Mouse (Mus musculus) CH12.LX (cell line): ENCODE results near the gene Kirrel3. TPM values are rescaled to one million over a fixed set of nuclear protein-coding genes. Genes with fewer than 3 reads are reported as not detected.

Experiments used
- DNase-seq: peaks from one replicate; pipeline ENCODE4 v3.0.0-alpha.2; 2013; ENCODE audit errors: extremely low read depth
- H3K27ac ChIP-seq: 2 replicates; pipeline ENCODE4 v1.5.1; 2012; ENCODE audit warnings: low read depth, mild to moderate bottlenecking, control low read depth, moderate library complexity; ENCODE audit not compliant: insufficient read depth
- H3K27me3 ChIP-seq: replicated peaks from 2 replicates; pipeline ENCODE3; 2012; ENCODE audit warnings: inconsistent platforms
- H3K36me3 ChIP-seq, 2 experiments: replicated peaks in 1 of 2; 2 replicates each; pipeline versions ENCODE3 to v1.6.1; 2012; ENCODE audit warnings: inconsistent platforms in 1 of 2, low read length in 1 of 2, mild to moderate bottlenecking in 1 of 2, mixed read lengths in 1 of 2, moderate library complexity in 1 of 2; ENCODE audit not compliant: control insufficient read depth in 1 of 2, insufficient read depth in 1 of 2
- H3K4me1 ChIP-seq, 2 experiments: 2 replicates each; pipeline ENCODE4 v1.6.1; 2012; ENCODE audit warnings: inconsistent platforms in 1 of 2, moderate library complexity in 1 of 2; ENCODE audit not compliant: insufficient read depth in 2 of 2, control insufficient read depth in 1 of 2
- H3K4me2 ChIP-seq: 2 replicates; pipeline ENCODE4 v1.6.1; 2012; ENCODE audit warnings: low read depth, mild to moderate bottlenecking, control low read depth; ENCODE audit not compliant: poor library complexity, insufficient read depth, severe bottlenecking
- H3K4me3 ChIP-seq, 3 experiments: fragments of 150-350 bp in 1 of 3; sonication (generic) in 1 of 3; replicated peaks in 1 of 3; 2 replicates each; pipeline versions ENCODE3 to v1.5.1; 2011 to 2012; ENCODE audit warnings: low read depth in 2 of 3, low read length in 2 of 3, mild to moderate bottlenecking in 2 of 3, moderate library complexity in 2 of 3, control low read depth in 1 of 3, improper control_type of control experiment in 1 of 3, inconsistent platforms in 1 of 3, mixed read lengths in 1 of 3; ENCODE audit not compliant: poor library complexity in 1 of 3
- H3K79me2 ChIP-seq: replicated peaks from 2 replicates; pipeline ENCODE4 v1.6.1; 2012; ENCODE audit warnings: mild to moderate bottlenecking, moderate library complexity; ENCODE audit not compliant: control insufficient read depth, poor library complexity, insufficient read depth, severe bottlenecking; ENCODE audit errors: extremely low read depth
- H3K9ac ChIP-seq: 2 replicates; pipeline ENCODE4 v1.6.1; 2012; ENCODE audit warnings: low read depth, mild to moderate bottlenecking, control low read depth, moderate library complexity; ENCODE audit not compliant: insufficient read depth
- H3K9me3 ChIP-seq: replicated peaks from 2 replicates; pipeline ENCODE3; 2012; ENCODE audit warnings: low read length, inconsistent platforms, mixed read lengths
- BHLHE40 ChIP-seq: IDR thresholded peaks from 2 replicates; pipeline ENCODE4 v1.6.1; 2011; ENCODE audit warnings: mild to moderate bottlenecking, low read depth, low read length, improper control_type of control experiment
- CHD1 ChIP-seq: IDR thresholded peaks from 2 replicates; pipeline ENCODE4 v1.6.1; 2012; ENCODE audit warnings: low read depth, low read length, improper control_type of control experiment, inconsistent platforms
- CTCF ChIP-seq, 2 experiments: IDR thresholded peaks in 1 of 2; conservative IDR thresholded peaks in 1 of 2; 2 replicates each; pipeline ENCODE4 v1.5.1; 2011 to 2012; ENCODE audit warnings: low read depth in 2 of 2, low read length in 2 of 2, improper control_type of control experiment in 1 of 2, inconsistent platforms in 1 of 2, mild to moderate bottlenecking in 1 of 2, moderate library complexity in 1 of 2
- E2F4 ChIP-seq: IDR thresholded peaks from 2 replicates; pipeline ENCODE4 v1.6.1; 2011; ENCODE audit warnings: low read depth, low read length, improper control_type of control experiment; ENCODE audit not compliant: insufficient replicate concordance
- ELF1 ChIP-seq: IDR thresholded peaks from 2 replicates; pipeline ENCODE4 v1.6.1; 2014; ENCODE audit warnings: low read depth, mild to moderate bottlenecking, inconsistent platforms, low read length, improper control_type of control experiment
- ETS1 ChIP-seq: conservative IDR thresholded peaks from 2 replicates; pipeline ENCODE4 v1.6.1; 2012; ENCODE audit warnings: low read depth, mild to moderate bottlenecking, inconsistent platforms, low read length, improper control_type of control experiment, moderate library complexity
- GABPA ChIP-seq: IDR thresholded peaks from 2 replicates; pipeline ENCODE4 v1.6.1; 2012; ENCODE audit warnings: low read depth, low read length, improper control_type of control experiment, inconsistent platforms; ENCODE audit not compliant: insufficient replicate concordance
- HCFC1 ChIP-seq: IDR thresholded peaks from 2 replicates; pipeline ENCODE4 v1.6.1; 2012; ENCODE audit warnings: low read depth, mild to moderate bottlenecking, inconsistent platforms, low read length, improper control_type of control experiment
- IRF4 ChIP-seq: IDR thresholded peaks from 2 replicates; pipeline ENCODE4 v1.6.1; 2014; ENCODE audit warnings: low read depth, mild to moderate bottlenecking, inconsistent platforms, low read length, improper control_type of control experiment
- JUN ChIP-seq: IDR thresholded peaks from 2 replicates; pipeline ENCODE4 v1.6.1; 2011; ENCODE audit warnings: low read depth, mild to moderate bottlenecking, low read length, improper control_type of control experiment, moderate library complexity; ENCODE audit not compliant: insufficient read depth
- JUND ChIP-seq: conservative IDR thresholded peaks from 2 replicates; pipeline ENCODE4 v1.6.1; 2011; ENCODE audit warnings: low read depth, low read length, improper control_type of control experiment
- KAT2A ChIP-seq: IDR thresholded peaks from 2 replicates; pipeline ENCODE4 v1.6.1; 2012; ENCODE audit warnings: low read length, improper control_type of control experiment, inconsistent platforms; ENCODE audit not compliant: insufficient replicate concordance
- MAFK ChIP-seq: IDR thresholded peaks from 2 replicates; pipeline ENCODE4 v1.6.1; 2011; ENCODE audit warnings: low read length, improper control_type of control experiment; ENCODE audit not compliant: insufficient replicate concordance
- MAZ ChIP-seq: IDR thresholded peaks from 2 replicates; pipeline ENCODE4 v1.6.1; 2012; ENCODE audit warnings: low read depth, mild to moderate bottlenecking, inconsistent platforms, low read length, improper control_type of control experiment, moderate library complexity
- MXI1 ChIP-seq: IDR thresholded peaks from 2 replicates; pipeline ENCODE4 v1.6.1; 2011; ENCODE audit warnings: mild to moderate bottlenecking, low read depth, low read length, improper control_type of control experiment
- NELFE ChIP-seq: IDR thresholded peaks from 2 replicates; pipeline ENCODE4 v1.6.1; 2011; ENCODE audit warnings: low read depth, low read length, improper control_type of control experiment
- PAX5 ChIP-seq: IDR thresholded peaks from 2 replicates; pipeline ENCODE4 v1.6.1; 2012; ENCODE audit warnings: low read length, inconsistent platforms, mixed read lengths
- POLR2A ChIP-seq: IDR thresholded peaks from 2 replicates; pipeline ENCODE4 v1.6.1; 2011; ENCODE audit warnings: low read depth, mild to moderate bottlenecking, improper control_type of control experiment, low read length
- POLR2AphosphoS2 ChIP-seq: IDR thresholded peaks from 2 replicates; pipeline ENCODE4 v1.6.1; 2011; ENCODE audit warnings: low read depth, low read length, improper control_type of control experiment
- RAD21 ChIP-seq: IDR thresholded peaks from 2 replicates; pipeline ENCODE4 v1.6.1; 2011; ENCODE audit warnings: low read depth, mild to moderate bottlenecking, low read length, improper control_type of control experiment, moderate library complexity
- RCOR1 ChIP-seq: conservative IDR thresholded peaks from 2 replicates; pipeline ENCODE4 v1.6.1; 2012; ENCODE audit warnings: low read depth, mild to moderate bottlenecking, inconsistent platforms, low read length, improper control_type of control experiment
- SMC3 ChIP-seq: IDR thresholded peaks from 2 replicates; pipeline ENCODE4 v1.6.1; 2011; ENCODE audit warnings: low read depth, low read length, improper control_type of control experiment
- TBP ChIP-seq: conservative IDR thresholded peaks from 2 replicates; pipeline ENCODE4 v1.6.1; 2011; ENCODE audit warnings: low read depth, low read length, improper control_type of control experiment
- TCF12 ChIP-seq: IDR thresholded peaks from 2 replicates; pipeline ENCODE4 v1.6.1; 2014; ENCODE audit warnings: low read depth, mild to moderate bottlenecking, inconsistent platforms, low read length, improper control_type of control experiment
- UBTF ChIP-seq: IDR thresholded peaks from 2 replicates; pipeline ENCODE4 v1.6.1; 2012; ENCODE audit warnings: low read depth, mild to moderate bottlenecking, inconsistent platforms, low read length, improper control_type of control experiment, moderate library complexity
- USF2 ChIP-seq: conservative IDR thresholded peaks from 2 replicates; pipeline ENCODE4 v1.6.1; 2011; ENCODE audit warnings: low read depth, low read length, improper control_type of control experiment
- ZC3H11A ChIP-seq: IDR thresholded peaks from 2 replicates; pipeline ENCODE4 v1.6.1; 2012; ENCODE audit warnings: low read depth, mild to moderate bottlenecking, inconsistent platforms, low read length, improper control_type of control experiment
- ZKSCAN1 ChIP-seq: IDR thresholded peaks from 2 replicates; pipeline ENCODE4 v1.6.1; 2012; ENCODE audit warnings: low read depth, inconsistent platforms, low read length, improper control_type of control experiment, borderline replicate concordance
- dilution Hi-C: fragments of 300-500 bp; cut with MboI; formaldehyde crosslinking; loops from 2 replicates; pipeline ENCODE4 v1.14.3; 2020; ENCODE audit warnings: low sequenced_read_pairs; ENCODE audit not compliant: extremely low pct_unique_long_range_greater_than_20kb, extremely low pct_ligation_motif_present
- in situ Hi-C: fragments of 300-500 bp; cut with MboI; formaldehyde crosslinking; loops from 3 replicates; pipeline ENCODE4 v1.14.3; 2019; ENCODE audit warnings: low sequenced_read_pairs, low pct_ligation_motif_present, low pct_unique_long_range_greater_than_20kb, mixed read lengths
- polyA plus RNA-seq: library from polyadenylated mRNA; unstranded; fragments of >175 nt; gene quantifications from 2 replicates; pipeline ENCODE4 v1.2.1, GENCODE M21; 2012; ENCODE audit warnings: low read depth; ENCODE audit not compliant: insufficient read length
- total RNA-seq, 2 experiments: library from RNA; depleted of rRNA; stranded (reverse); fragments of 300-350 nt in 1 of 2; fragments of >200 nt in 1 of 2; gene quantifications; 2 replicates each; pipeline ENCODE4 v1.2.3; 2012 to 2014

The Kirrel3 gene
- total and polyA plus RNA-seq, 3 experiments: not detected

DNA sequence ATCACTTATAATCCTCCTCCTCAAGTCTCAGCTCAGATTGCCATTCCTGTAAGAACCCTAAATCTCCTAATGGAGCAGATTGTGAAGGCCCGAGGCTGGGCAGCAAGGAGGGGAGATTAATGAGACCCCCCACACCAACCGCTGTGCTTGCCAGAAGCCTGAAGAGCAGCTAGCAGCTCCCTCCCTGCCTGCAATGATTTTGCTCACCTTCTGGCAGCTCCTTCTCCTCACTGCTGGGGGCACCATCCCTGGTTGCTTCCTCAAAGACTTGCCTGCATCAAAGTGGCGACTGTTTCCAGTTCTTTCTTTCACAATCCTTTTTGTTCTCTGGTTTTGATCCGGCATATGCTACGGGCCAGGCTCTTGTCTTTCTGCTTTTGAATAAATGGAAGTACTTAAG, 253.7 kb downstream of the Kirrel3 start:
- H3K4me1 ChIP-seq: no peaks in the 10 kb centered on the region
- H3K9ac ChIP-seq: no peak overlapping the region
- H3K4me2 ChIP-seq: no peak overlapping the region
- peaks cover 78% of the 10 kb centered on the region for H3K27me3 ChIP-seq
- no peak overlapping the region for H3K27ac ChIP-seq
- in situ Hi-C loops (no loop called here), dilution Hi-C loops (no loop called here)
- H3K36me3 ChIP-seq: no peaks in the 10 kb centered on the region
- H3K79me2 ChIP-seq: no peaks in the 10 kb centered on the region
- TF ChIP-seq CTCF (conservative IDR thresholded peaks at IDR 0.05 in 1 of 2, IDR thresholded peaks at IDR 0.05 in 1 of 2; ENCODE audit: low read depth in 2 of 2, low read length in 2 of 2) (no peak), RCOR1 (no peak), JUND (no peak), USF2 (no peak), TBP (no peak), RAD21 (no peak), POLR2A (no peak), E2F4 (no peak), ZKSCAN1 (no peak), KAT2A (no peak), SMC3 (no peak), GABPA (no peak), UBTF (no peak), ETS1 (no peak), MAFK (no peak), BHLHE40 (no peak), MAZ (no peak), NELFE (no peak)
- H3K9me3 ChIP-seq: no peaks in the 10 kb centered on the region
- DNase-seq: no peak
- H3K4me3 ChIP-seq: no peak overlapping the region

- dilution Hi-C loops: no loop called here
- in situ Hi-C loops: no loop called here
- no peak for TF ChIP-seq IRF4
- no peak for TF ChIP-seq MAZ
- TF ChIP-seq POLR2AphosphoS2: no peak
- no peak for TF ChIP-seq HCFC1
- TF ChIP-seq MAFK: no peak
- no peak for TF ChIP-seq ZC3H11A
- TF ChIP-seq MXI1: no peak
- TF ChIP-seq TCF12: no peak
- TF ChIP-seq GABPA: no peak
- TF ChIP-seq JUND: no peak
- TF ChIP-seq JUN: no peak
- no peak for TF ChIP-seq UBTF
- no peak for TF ChIP-seq NELFE
- TF ChIP-seq ELF1: no peak
- TF ChIP-seq ZKSCAN1: no peak
- no peak for TF ChIP-seq SMC3
- TF ChIP-seq PAX5: no peak
- no peak for TF ChIP-seq E2F4
- no peak for TF ChIP-seq CHD1
- no peaks in the 10 kb centered on the region for H3K9me3 ChIP-seq
- no peaks in the 10 kb centered on the region for H3K79me2 ChIP-seq
- H3K36me3 ChIP-seq: no peaks in the 10 kb centered on the region
- no peak overlapping the region for H3K4me3 ChIP-seq
- H3K27ac ChIP-seq: no peak overlapping the region
- peaks cover 81% of the 10 kb centered on the region for H3K27me3 ChIP-seq
- DNase-seq: no peak
- H3K4me1 ChIP-seq: no peaks in the 10 kb centered on the region
- no peak overlapping the region for H3K9ac ChIP-seq
- H3K4me2 ChIP-seq: no peak overlapping the region
Measured at GRCm38 (mm10) chr9:34740814-34741213, 255.1 kb downstream of the Kirrel3 start.
